Mouse (Mus musculus): ENCODE results near the gene Grifin. TPM values are rescaled to one million over a fixed set of nuclear protein-coding genes. Genes with fewer than 3 reads are reported as not detected.

The Grifin gene
- polyA plus RNA-seq, 1 experiment from 2014 or later, result 0.27 TPM

DNA sequence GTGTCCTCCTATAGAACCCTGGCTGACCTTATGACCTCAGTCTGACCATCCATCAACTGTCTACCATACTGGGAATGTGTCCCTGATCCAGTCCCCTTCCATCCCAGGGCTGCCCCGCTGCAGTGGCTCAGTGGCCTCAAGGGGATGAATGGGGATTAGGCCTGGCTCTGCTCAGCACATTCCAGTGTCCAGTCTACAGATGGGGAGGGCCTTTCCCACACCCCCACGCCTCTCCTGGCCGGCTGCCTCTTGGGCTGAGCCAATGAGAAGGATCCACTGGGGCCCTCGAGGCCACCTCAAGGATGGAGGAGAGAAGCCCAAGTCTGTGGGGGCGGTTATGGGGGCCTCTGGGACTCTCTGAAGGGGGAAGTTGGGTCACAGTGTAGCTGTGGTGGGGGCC, 580 bp upstream of the Grifin start:
- Histone ChIP-seq H3K4me1 (ENCODE audit: insufficient read depth, low read length) (peaks cover 28% of the 10 kb centered on the region), H3K27me3 (ENCODE audit: insufficient read depth, low read length) (no peaks in the 10 kb centered on the region), H3K4me3 (ENCODE audit: low read length) (no peak overlapping the region), H3K36me3 (ENCODE audit: insufficient read depth, low read length) (no peaks in the 10 kb centered on the region), H3K9me3 (ENCODE audit: low read length) (no peaks in the 10 kb centered on the region), H3K4me2 (replicated peaks; ENCODE audit: low read depth, low read length) (no peak overlapping the region), H3K27ac (ENCODE audit: low read length) (peak overlapping the region; percentile 68; the same call in 1 of the 2 replicates), H3K9ac (replicated peaks; ENCODE audit: low read length) (no peak overlapping the region)
- WGBS, result 50% methylated on average over 5 of the region's 5 CpGs
- ATAC-seq (ENCODE audit: low FRiP score, low TSS enrichment), result peak; percentile 76

DNA sequence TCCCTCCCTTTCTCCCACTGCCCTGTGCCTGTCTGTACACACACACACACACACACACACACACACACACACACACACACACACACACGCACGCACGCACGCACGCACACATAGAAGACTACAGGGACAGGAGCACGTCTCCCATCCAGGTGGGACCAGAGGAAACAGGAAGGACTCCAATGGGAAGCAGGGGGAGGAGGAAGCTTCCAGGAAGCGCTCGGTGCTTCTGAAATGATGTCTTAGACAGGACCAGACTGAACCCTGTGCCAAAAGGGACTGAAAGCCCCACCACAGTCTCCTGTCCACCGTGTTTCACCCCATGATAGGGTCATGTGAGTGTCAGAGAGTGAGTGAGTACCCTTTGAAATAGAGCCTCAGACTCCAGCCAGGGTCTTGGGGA, 2.3 kb downstream of the Grifin start:
- H3K9ac ChIP-seq (replicated peaks; ENCODE audit: low read length), result no peak overlapping the region
- no peak overlapping the region for H3K4me2 ChIP-seq (replicated peaks; ENCODE audit: low read depth, low read length)
- peaks cover 24% of the 10 kb centered on the region for H3K4me1 ChIP-seq (ENCODE audit: insufficient read depth, low read length)
- H3K36me3 ChIP-seq (ENCODE audit: insufficient read depth, low read length), result no peaks in the 10 kb centered on the region
- no peaks in the 10 kb centered on the region for H3K9me3 ChIP-seq (ENCODE audit: low read length)
- no peak overlapping the region for H3K27ac ChIP-seq (ENCODE audit: low read length)
- ATAC-seq (ENCODE audit: low FRiP score, low TSS enrichment), result no peak
- no peaks in the 10 kb centered on the region for H3K27me3 ChIP-seq (ENCODE audit: insufficient read depth, low read length)
- H3K4me3 ChIP-seq (ENCODE audit: low read length), result no peak overlapping the region
- 75% methylated on average over 9 of the region's 9 CpGs for WGBS

DNA sequence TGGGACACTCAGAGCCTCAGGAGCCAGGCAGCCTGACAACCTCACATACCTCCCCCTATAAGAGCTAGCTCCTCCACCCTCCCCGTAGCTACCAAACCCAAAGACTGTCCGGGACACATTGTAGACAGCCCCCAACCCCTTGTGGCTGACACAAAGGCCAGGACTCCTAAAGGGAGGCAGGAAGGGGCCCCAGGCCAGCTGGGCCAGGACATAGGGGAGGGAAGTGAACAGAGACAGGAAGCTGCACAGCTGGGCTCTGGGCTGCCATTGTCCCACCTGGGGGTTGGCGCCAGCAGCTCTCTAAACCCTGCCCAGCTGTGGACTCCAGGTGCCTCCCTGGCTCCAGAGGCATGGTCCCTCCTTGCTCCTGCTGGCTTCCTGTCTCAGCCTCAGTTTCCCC, 8.0 kb downstream of the Grifin start:
- no peaks in the 10 kb centered on the region for H3K27me3 ChIP-seq (ENCODE audit: insufficient read depth, low read length)
- no peaks in the 10 kb centered on the region for H3K36me3 ChIP-seq (ENCODE audit: insufficient read depth, low read length)
- peak; percentile 57 for ATAC-seq (ENCODE audit: low FRiP score, low TSS enrichment)
- H3K9ac ChIP-seq (replicated peaks; ENCODE audit: low read length), result no peak overlapping the region
- no peak overlapping the region for H3K4me2 ChIP-seq (replicated peaks; ENCODE audit: low read depth, low read length)
- H3K9me3 ChIP-seq (ENCODE audit: low read length), result no peaks in the 10 kb centered on the region
- no peak overlapping the region for H3K27ac ChIP-seq (ENCODE audit: low read length)
- H3K4me3 ChIP-seq (ENCODE audit: low read length), result no peak overlapping the region
- no peaks in the 10 kb centered on the region for H3K4me1 ChIP-seq (ENCODE audit: insufficient read depth, low read length)
- WGBS, result 71% methylated on average over 3 of the region's 3 CpGs

DNA sequence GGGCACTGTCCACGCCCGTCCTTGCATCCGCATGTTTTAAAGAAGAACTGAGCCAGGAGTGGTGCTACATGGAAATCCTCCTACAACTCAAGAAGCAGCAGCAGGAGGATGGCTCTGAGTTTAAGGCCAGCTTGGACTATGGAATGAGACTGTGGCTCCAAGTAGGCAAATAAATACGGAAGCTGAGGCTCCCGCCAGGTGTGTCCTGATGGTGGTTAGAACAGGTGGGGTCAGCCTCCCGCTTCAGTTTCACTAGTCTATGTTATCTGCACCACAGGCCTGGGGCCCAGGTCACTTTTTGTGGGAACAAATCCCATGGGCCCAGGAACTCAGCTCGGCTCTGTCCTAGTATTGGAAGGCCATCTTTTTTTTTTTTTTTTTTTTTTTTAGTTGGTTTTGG, 11.2 kb downstream of the Grifin start:
- Histone ChIP-seq H3K4me1 (ENCODE audit: insufficient read depth, low read length) (peaks cover 6% of the 10 kb centered on the region), H3K4me2 (replicated peaks; ENCODE audit: low read depth, low read length) (no peak overlapping the region), H3K9ac (replicated peaks; ENCODE audit: low read length) (no peak overlapping the region), H3K27me3 (ENCODE audit: insufficient read depth, low read length) (no peaks in the 10 kb centered on the region), H3K36me3 (ENCODE audit: insufficient read depth, low read length) (no peaks in the 10 kb centered on the region), H3K9me3 (ENCODE audit: low read length) (no peaks in the 10 kb centered on the region), H3K27ac (ENCODE audit: low read length) (no peak overlapping the region), H3K4me3 (ENCODE audit: low read length) (no peak overlapping the region)
- no peak for ATAC-seq (ENCODE audit: low FRiP score, low TSS enrichment)
- WGBS, result 93% methylated on average over 7 of the region's 7 CpGs

GRCm38 (mm10) chr5:140549306-140550047, 15.4 kb downstream of the Grifin start:
- H3K4me3 ChIP-seq (ENCODE audit: low read length), result no peak overlapping the region
- WGBS, result 38% methylated on average over 17 of the region's 17 CpGs
- no peaks in the 10 kb centered on the region for H3K9me3 ChIP-seq (ENCODE audit: low read length)
- no peak overlapping the region for H3K9ac ChIP-seq (replicated peaks; ENCODE audit: low read length)
- no peak overlapping the region for H3K27ac ChIP-seq (ENCODE audit: low read length)
- peak overlapping the region; percentile 26 for H3K4me2 ChIP-seq (replicated peaks; ENCODE audit: low read depth, low read length)
- no peaks in the 10 kb centered on the region for H3K27me3 ChIP-seq (ENCODE audit: insufficient read depth, low read length)
- H3K4me1 ChIP-seq (ENCODE audit: insufficient read depth, low read length), result peaks cover 6% of the 10 kb centered on the region
- peak; percentile 75 for ATAC-seq (ENCODE audit: low FRiP score, low TSS enrichment)
- H3K36me3 ChIP-seq (ENCODE audit: insufficient read depth, low read length), result no peaks in the 10 kb centered on the region

DNA sequence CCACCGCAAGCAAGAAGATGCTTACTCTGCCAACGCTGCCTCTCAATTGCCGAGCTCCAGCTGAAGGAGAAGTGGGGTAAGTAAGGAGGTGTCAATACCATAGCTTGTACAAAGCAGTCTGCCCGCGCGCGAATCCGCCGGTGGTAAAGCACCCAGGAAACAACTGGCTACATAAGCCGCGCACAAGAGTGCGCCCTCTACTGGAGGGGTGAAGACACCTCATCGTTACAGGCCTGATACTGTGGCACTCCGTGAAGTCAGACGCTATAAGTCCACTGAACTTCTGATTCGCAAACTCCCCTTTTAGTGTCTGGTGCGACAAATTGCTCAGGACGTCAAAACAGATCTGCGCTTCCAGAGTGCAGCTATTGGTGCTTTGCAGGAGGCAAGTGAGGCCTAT, 18.5 kb downstream of the Grifin start:
- WGBS, result 86% methylated on average over 19 of the region's 19 CpGs

GRCm38 (mm10) chr5:140545651-140546050, 19.2 kb downstream of the Grifin start:
- no peak overlapping the region for H3K27ac ChIP-seq (ENCODE audit: low read length)
- no peak overlapping the region for H3K4me2 ChIP-seq (replicated peaks; ENCODE audit: low read depth, low read length)
- no peak overlapping the region for H3K4me3 ChIP-seq (ENCODE audit: low read length)
- H3K9me3 ChIP-seq (ENCODE audit: low read length), result no peaks in the 10 kb centered on the region
- H3K9ac ChIP-seq (replicated peaks; ENCODE audit: low read length), result no peak overlapping the region
- no peaks in the 10 kb centered on the region for H3K36me3 ChIP-seq (ENCODE audit: insufficient read depth, low read length)
- no peak for ATAC-seq (ENCODE audit: low FRiP score, low TSS enrichment)
- 51% methylated on average over 6 of the region's 6 CpGs for WGBS
- peaks cover 6% of the 10 kb centered on the region for H3K4me1 ChIP-seq (ENCODE audit: insufficient read depth, low read length)
- H3K27me3 ChIP-seq (ENCODE audit: insufficient read depth, low read length), result no peaks in the 10 kb centered on the region

More for the DNA sequence above, 18.5 kb downstream of the Grifin start:
- Histone ChIP-seq H3K4me1 (ENCODE audit: insufficient read depth, low read length) (peaks cover 6% of the 10 kb centered on the region), H3K9ac (replicated peaks; ENCODE audit: low read length) (no peak overlapping the region), H3K4me2 (replicated peaks; ENCODE audit: low read depth, low read length) (no peak overlapping the region), H3K9me3 (ENCODE audit: low read length) (no peaks in the 10 kb centered on the region), H3K27me3 (ENCODE audit: insufficient read depth, low read length) (no peaks in the 10 kb centered on the region), H3K4me3 (ENCODE audit: low read length) (no peak overlapping the region), H3K27ac (ENCODE audit: low read length) (no peak overlapping the region), H3K36me3 (ENCODE audit: insufficient read depth, low read length) (no peaks in the 10 kb centered on the region)
- ATAC-seq (ENCODE audit: low FRiP score, low TSS enrichment), result no peak

GRCm38 (mm10) chr5:140542811-140543575, 21.9 kb downstream of the Grifin start:
- H3K4me3 ChIP-seq (ENCODE audit: low read length), result no peak overlapping the region
- H3K27me3 ChIP-seq (ENCODE audit: insufficient read depth, low read length), result no peaks in the 10 kb centered on the region
- no peak overlapping the region for H3K4me2 ChIP-seq (replicated peaks; ENCODE audit: low read depth, low read length)
- H3K9me3 ChIP-seq (ENCODE audit: low read length), result no peaks in the 10 kb centered on the region
- no peak for ATAC-seq (ENCODE audit: low FRiP score, low TSS enrichment)
- H3K27ac ChIP-seq (ENCODE audit: low read length), result no peak overlapping the region
- H3K4me1 ChIP-seq (ENCODE audit: insufficient read depth, low read length), result no peaks in the 10 kb centered on the region
- H3K36me3 ChIP-seq (ENCODE audit: insufficient read depth, low read length), result no peaks in the 10 kb centered on the region
- WGBS, result 73% methylated on average over 9 of the region's 9 CpGs
- 0 out of 2 replicates have a peak overlapping the region, but pooled peaks have one; percentile 16 for H3K9ac ChIP-seq (replicated peaks; ENCODE audit: low read length)

- H3K4me1 ChIP-seq (ENCODE audit: insufficient read depth, low read length), result peaks cover 6% of the 10 kb centered on the region; the same call in 1 of the 2 replicates
- no peaks in the 10 kb centered on the region for H3K27me3 ChIP-seq (ENCODE audit: insufficient read depth, low read length)
- H3K4me2 ChIP-seq (replicated peaks; ENCODE audit: low read depth, low read length), result no peak overlapping the region
- WGBS, result 12% methylated on average over 8 of the region's 8 CpGs
- peak; percentile 49; the same call in 1 of the 2 replicates for ATAC-seq (ENCODE audit: low FRiP score, low TSS enrichment)
- no peaks in the 10 kb centered on the region for H3K9me3 ChIP-seq (ENCODE audit: low read length)
- no peak overlapping the region for H3K4me3 ChIP-seq (ENCODE audit: low read length)
- no peaks in the 10 kb centered on the region for H3K36me3 ChIP-seq (ENCODE audit: insufficient read depth, low read length)
- no peak overlapping the region for H3K9ac ChIP-seq (replicated peaks; ENCODE audit: low read length)
- H3K27ac ChIP-seq (ENCODE audit: low read length), result no peak overlapping the region
These were observed 24.8 kb downstream of the Grifin start for GRCm38 (mm10) chr5:140540106-140540505.
